Mouse (Mus musculus): ENCODE measurements around the gene Acnat1. TPM values are rescaled to one million over a fixed set of nuclear protein-coding genes. Genes with fewer than 3 reads are reported as not detected.
"Not testable (repeated sequence)": the region's sequence is repeated elsewhere in the genome, so short reads cannot be mapped to it uniquely, and the experiment has no call there.

Acnat1 gene
- polyA plus RNA-seq, 1 experiment from 2014 or later, result 4.4 TPM

- TF ChIP-seq EP300 (IDR thresholded peaks at IDR 0.05; ENCODE audit: low read depth) (no peak), CTCF (IDR thresholded peaks at IDR 0.05; ENCODE audit: low read depth) (no peak)
- Histone ChIP-seq H3K27me3 (ENCODE audit: insufficient read depth, low read length) (no peaks in the 10 kb centered on the region), H3K27ac (ENCODE audit: low read depth) (no peak overlapping the region), H3K4me1 (ENCODE audit: insufficient read depth) (0 out of 2 replicates have a peak, but pooled peaks cover 5% of the 10 kb centered on the region), H3K9me3 (ENCODE audit: low read length) (no peaks in the 10 kb centered on the region), H3K4me2 (ENCODE audit: low read depth, low read length) (no peak overlapping the region), H3K4me3 (ENCODE audit: low read depth, low read length) (no peak overlapping the region), H3K9ac (replicated peaks) (no peak overlapping the region), H3K36me3 (replicated peaks; ENCODE audit: insufficient read depth, low read length) (peaks cover 22% of the 10 kb centered on the region)
- ATAC-seq (no peak), DNase-seq (no peak)
- 88% methylated on average over 4 of the region's 4 CpGs for WGBS (ENCODE audit: insufficient replicate concordance)
Measured at GRCm38 (mm10) chr4:49512636-49513035, 38.9 kb upstream of the Acnat1 start.

GRCm38 (mm10) chr4:49510236-49510835, 36.6 kb upstream of the Acnat1 start:
- ATAC-seq, result peak; percentile 81
- not testable (repeated sequence) for H3K9me3 ChIP-seq (ENCODE audit: low read length); DNase-seq; H3K9ac ChIP-seq (replicated peaks); H3K4me3 ChIP-seq (ENCODE audit: low read depth, low read length); H3K4me1 ChIP-seq (ENCODE audit: insufficient read depth); H3K27me3 ChIP-seq (ENCODE audit: insufficient read depth, low read length); H3K4me2 ChIP-seq (ENCODE audit: low read depth, low read length)
- 47% methylated on average over 1 of the region's 1 CpGs for WGBS (ENCODE audit: insufficient replicate concordance)
- Histone ChIP-seq H3K36me3 (replicated peaks; ENCODE audit: insufficient read depth, low read length) (peaks cover 22% of the 10 kb centered on the region), H3K27ac (ENCODE audit: low read depth) (peak overlapping the region; percentile 73)

- no peak overlapping the region for H3K4me2 ChIP-seq (ENCODE audit: low read depth, low read length)
- TF ChIP-seq EP300 (IDR thresholded peaks at IDR 0.05; ENCODE audit: low read depth) (no peak), CTCF (IDR thresholded peaks at IDR 0.05; ENCODE audit: low read depth) (no peak)
- ATAC-seq (no peak), DNase-seq (no peak)
- peaks cover 19% of the 10 kb centered on the region for H3K36me3 ChIP-seq (replicated peaks; ENCODE audit: insufficient read depth, low read length)
- H3K27ac ChIP-seq (ENCODE audit: low read depth), result peak overlapping the region; percentile 73; the same call in 1 of the 2 replicates
- no peak overlapping the region for H3K4me3 ChIP-seq (ENCODE audit: low read depth, low read length)
- WGBS (ENCODE audit: insufficient replicate concordance), result 74% methylated on average over 2 of the region's 2 CpGs
- H3K9ac ChIP-seq (replicated peaks), result no peak overlapping the region
- H3K9me3 ChIP-seq (ENCODE audit: low read length), result no peaks in the 10 kb centered on the region
- H3K4me1 ChIP-seq (ENCODE audit: insufficient read depth), result peaks cover 7% of the 10 kb centered on the region; the same call in 1 of the 2 replicates
- H3K27me3 ChIP-seq (ENCODE audit: insufficient read depth, low read length), result no peaks in the 10 kb centered on the region
Measured at GRCm38 (mm10) chr4:49509183-49509582, 35.5 kb upstream of the Acnat1 start.

DNA sequence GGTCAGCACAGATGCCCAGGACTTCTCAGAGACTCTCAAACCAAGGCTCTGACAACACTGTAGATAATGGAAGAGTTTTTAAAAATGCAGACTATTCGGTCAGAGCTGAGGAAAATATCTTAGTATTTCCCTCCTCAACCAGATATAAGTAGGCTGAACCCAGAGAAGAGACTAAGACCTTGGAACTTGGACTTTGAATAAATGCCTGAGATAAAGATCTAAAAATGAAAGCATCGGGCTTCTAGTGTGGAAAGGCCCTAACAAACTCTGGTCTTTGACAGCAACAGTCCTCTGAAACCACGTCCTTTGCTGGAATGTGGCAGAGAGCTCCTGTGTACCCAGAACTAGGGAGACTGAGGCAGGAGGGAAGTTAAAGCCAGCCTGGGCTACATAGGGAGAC, 32.7 kb upstream of the Acnat1 start, which contains the start of gene Baat:
Baat (minus strand) TSS at position 172 of the 400 bp plus-strand sequence.
- H3K36me3 ChIP-seq (replicated peaks; ENCODE audit: insufficient read depth, low read length), result no peaks in the 10 kb centered on the region
- no peak for DNase-seq
- 51% methylated on average over 3 of the region's 3 CpGs for WGBS (ENCODE audit: insufficient replicate concordance)
- H3K9me3 ChIP-seq (ENCODE audit: low read length), result no peaks in the 10 kb centered on the region
- H3K4me2 ChIP-seq (ENCODE audit: low read depth, low read length), result peak within 1 kb of the TSS; percentile 42
- H3K4me1 ChIP-seq (ENCODE audit: insufficient read depth), result peaks cover 8% of the 10 kb centered on the region
- no peak for ATAC-seq
- H3K27me3 ChIP-seq (ENCODE audit: insufficient read depth, low read length), result no peaks in the 10 kb centered on the region
- peak within 1 kb of the TSS; percentile 31 for H3K9ac ChIP-seq (replicated peaks)
- peak within 1 kb of the TSS; percentile 76 for H3K27ac ChIP-seq (ENCODE audit: low read depth)
- H3K4me3 ChIP-seq (ENCODE audit: low read depth, low read length), result no peak within 1 kb of the TSS
- TF ChIP-seq EP300 (IDR thresholded peaks at IDR 0.05; ENCODE audit: low read depth) (no peak), CTCF (IDR thresholded peaks at IDR 0.05; ENCODE audit: low read depth) (no peak)

- Histone ChIP-seq H3K4me1 (ENCODE audit: insufficient read depth) (peaks cover 8% of the 10 kb centered on the region), H3K27me3 (ENCODE audit: insufficient read depth, low read length) (no peaks in the 10 kb centered on the region), H3K9me3 (ENCODE audit: low read length) (no peaks in the 10 kb centered on the region), H3K4me3 (ENCODE audit: low read depth, low read length) (no peak overlapping the region), H3K36me3 (replicated peaks; ENCODE audit: insufficient read depth, low read length) (no peaks in the 10 kb centered on the region), H3K27ac (ENCODE audit: low read depth) (peak overlapping the region; percentile 56), H3K4me2 (ENCODE audit: low read depth, low read length) (peak overlapping the region; percentile 1; the same call in 1 of the 2 replicates), H3K9ac (replicated peaks) (no peak overlapping the region)
- DNase-seq, result no peak
- 62% methylated on average over 1 of the region's 1 CpGs for WGBS (ENCODE audit: insufficient replicate concordance)
- ATAC-seq, result no peak
- no peak for TF ChIP-seq EP300 (IDR thresholded peaks at IDR 0.05; ENCODE audit: low read depth)
- no peak for TF ChIP-seq CTCF (IDR thresholded peaks at IDR 0.05; ENCODE audit: low read depth)
Measured at GRCm38 (mm10) chr4:49503563-49503962, 29.9 kb upstream of the Acnat1 start.

- H3K9me3 ChIP-seq (ENCODE audit: low read length); H3K9ac ChIP-seq (replicated peaks); H3K4me3 ChIP-seq (ENCODE audit: low read depth, low read length); DNase-seq; H3K27me3 ChIP-seq (ENCODE audit: insufficient read depth, low read length); H3K4me1 ChIP-seq (ENCODE audit: insufficient read depth); H3K4me2 ChIP-seq (ENCODE audit: low read depth, low read length); H3K36me3 ChIP-seq (replicated peaks; ENCODE audit: insufficient read depth, low read length): not testable (repeated sequence)
- H3K27ac ChIP-seq (ENCODE audit: low read depth), result peak overlapping the region; percentile 84
- WGBS (ENCODE audit: insufficient replicate concordance), result 50% methylated on average over 3 of the region's 3 CpGs
- peak; percentile 85 for ATAC-seq
Measured at GRCm38 (mm10) chr4:49485934-49486650, 12.4 kb upstream of the Acnat1 start.

Measured in liver, postnatal 0 days (tissue).